In genomic region chr12:67219564-67219963, GRCm38 (mm10) we compare ENCODE assay signal across 10 mouse cellular contexts. TPM values are rescaled to one million over a fixed set of nuclear protein-coding genes. Genes with fewer than 3 reads are reported as not detected.
DNase-seq lines count a peak whose midpoint lies in the region; ATAC-seq lines count a peak whose summit lies in the region.
"Had no signal": no experiment of that assay in that cellular context is flagged by ENCODE, and none has a peak within 500 bp of the region (broad histone marks: within the 10 kb centered on the region; RNA-seq: fewer than 3 reads in every experiment).

No protein-coding gene starts in this region.

- ATAC-seq in forebrain, embryonic 15.5 days (replicated peaks) = no peak
- ATAC-seq in midbrain, embryonic 11.5 days (ENCODE audit: low FRiP score) = no peak
- ATAC-seq in intestine, embryonic 15.5 days = no peak

- H3K27ac ChIP-seq in forebrain, embryonic 15.5 days (replicated peaks) = no peak overlapping the region
- no peak overlapping the region for H3K27ac ChIP-seq in midbrain, embryonic 11.5 days (ENCODE audit: low read depth, low read length)
- H3K27ac ChIP-seq in intestine, embryonic 15.5 days = no peak overlapping the region

- H3K9me3 ChIP-seq in forebrain, embryonic 15.5 days = no peaks in the 10 kb centered on the region
- no peaks in the 10 kb centered on the region for H3K9me3 ChIP-seq in midbrain, embryonic 11.5 days (ENCODE audit: control insufficient read depth, low read length)
- no peaks in the 10 kb centered on the region for H3K9me3 ChIP-seq in intestine, embryonic 15.5 days

- H3K4me3 ChIP-seq in forebrain, embryonic 15.5 days = peak overlapping the region; percentile 91
- no peak overlapping the region for H3K4me3 ChIP-seq in midbrain, embryonic 11.5 days (ENCODE audit: low read depth, low read length)
- H3K4me3 ChIP-seq in intestine, embryonic 15.5 days (replicated peaks) = no peak overlapping the region

- H3K9ac ChIP-seq in forebrain, embryonic 15.5 days (replicated peaks) = no peak overlapping the region; the same call in 1 of the 2 replicates
- H3K9ac ChIP-seq in midbrain, embryonic 11.5 days (ENCODE audit: low read length) = no peak overlapping the region
- H3K9ac ChIP-seq in intestine, embryonic 15.5 days = no peak overlapping the region

- no peaks in the 10 kb centered on the region for H3K36me3 ChIP-seq in forebrain, embryonic 15.5 days
- H3K36me3 ChIP-seq in midbrain, embryonic 11.5 days (ENCODE audit: control insufficient read depth, insufficient read depth, low read length) = no peaks in the 10 kb centered on the region
- no peaks in the 10 kb centered on the region for H3K36me3 ChIP-seq in intestine, embryonic 15.5 days

- H3K4me1 ChIP-seq in forebrain, embryonic 15.5 days = peaks cover 24% of the 10 kb centered on the region
- peaks cover 4% of the 10 kb centered on the region; the same call in 1 of the 2 replicates for H3K4me1 ChIP-seq in midbrain, embryonic 11.5 days (ENCODE audit: control insufficient read depth, insufficient read depth, low read length)
- peaks cover 19% of the 10 kb centered on the region for H3K4me1 ChIP-seq in intestine, embryonic 15.5 days (replicated peaks)

- WGBS in forebrain, embryonic 15.5 days = 27% methylated on average over 5 of the region's 5 CpGs
- 21% methylated on average over 5 of the region's 5 CpGs for WGBS in midbrain, embryonic 11.5 days
- 29% methylated on average over 5 of the region's 5 CpGs for WGBS in intestine, embryonic 15.5 days

- peak; percentile 4 for DNase-seq in right cerebral cortex, postnatal 4 days
- no peak for DNase-seq in right cerebral cortex, postnatal 14 days
- peak; percentile 86 for DNase-seq in midbrain, embryonic 11.5 days (ENCODE audit: low spot score, missing footprints)
- no peak for DNase-seq in heart, postnatal 14 days
- no peak for DNase-seq in ovary, postnatal 14 days (ENCODE audit: low spot score)
- DNase-seq: adrenal gland, postnatal 25 days had no signal

- intact Hi-C loops in heart, postnatal 14 days (cut with DNase I) = no loop called here

- H3K4me2 ChIP-seq in forebrain, embryonic 15.5 days (replicated peaks) = peak overlapping the region; percentile 96
- H3K4me2 ChIP-seq in midbrain, embryonic 11.5 days = peak overlapping the region; percentile 94
- no peak overlapping the region for H3K4me2 ChIP-seq in intestine, embryonic 15.5 days (replicated peaks)

- H3K27me3 ChIP-seq in forebrain, embryonic 15.5 days = no peaks in the 10 kb centered on the region
- peaks cover 5% of the 10 kb centered on the region; the same call in 1 of the 2 replicates for H3K27me3 ChIP-seq in midbrain, embryonic 11.5 days (ENCODE audit: control insufficient read depth, insufficient read depth, low read length)
- peaks cover 29% of the 10 kb centered on the region for H3K27me3 ChIP-seq in intestine, embryonic 15.5 days (replicated peaks)

RNA-seq across cellular contexts. Expression of gene Mdga2, which starts 2.8 kb away (rescaled TPM):
- 22.9 and 25.0 TPM in 2 replicates for polyA plus RNA-seq in forebrain, embryonic 15.5 days (2015; fragmentation: Nextera tagmentation; extraction: Ambion mirVana)
- polyA plus RNA-seq in midbrain, embryonic 11.5 days (2014; fragmentation: Nextera tagmentation; extraction: Ambion mirVana) = 4.0 and 4.3 TPM in 2 replicates
- under 1 TPM; 0.55 to 0.98 TPM for total RNA-seq in heart, postnatal 14 days (2021)
- polyA plus RNA-seq in intestine, embryonic 15.5 days (2015; fragmentation: Nextera tagmentation; extraction: Ambion mirVana) = 0.98 and 1.0 TPM in 2 replicates
- total RNA-seq: MEL had no signal
- polyA plus RNA-seq: liver, embryonic 16.5 days had no signal

Comparison
In these comparisons a context has a peak if more than half of its experiments do, and no peak if none do; other contexts are left out.
1. DNase-seq: peak in right cerebral cortex, postnatal 4 days (single experiment) and midbrain, embryonic 11.5 days (single experiment); none in right cerebral cortex, postnatal 14 days (single experiment), heart, postnatal 14 days (0 of 2) and ovary, postnatal 14 days (single experiment).